Mouse (Mus musculus): ENCODE measurements around the gene Gas7. TPM values are rescaled to one million over a fixed set of nuclear protein-coding genes. Genes with fewer than 3 reads are reported as not detected.

Gas7 gene
- total and polyA plus RNA-seq, 2 experiments from 2014 or later, result 4.8 to 23.2 TPM

DNA sequence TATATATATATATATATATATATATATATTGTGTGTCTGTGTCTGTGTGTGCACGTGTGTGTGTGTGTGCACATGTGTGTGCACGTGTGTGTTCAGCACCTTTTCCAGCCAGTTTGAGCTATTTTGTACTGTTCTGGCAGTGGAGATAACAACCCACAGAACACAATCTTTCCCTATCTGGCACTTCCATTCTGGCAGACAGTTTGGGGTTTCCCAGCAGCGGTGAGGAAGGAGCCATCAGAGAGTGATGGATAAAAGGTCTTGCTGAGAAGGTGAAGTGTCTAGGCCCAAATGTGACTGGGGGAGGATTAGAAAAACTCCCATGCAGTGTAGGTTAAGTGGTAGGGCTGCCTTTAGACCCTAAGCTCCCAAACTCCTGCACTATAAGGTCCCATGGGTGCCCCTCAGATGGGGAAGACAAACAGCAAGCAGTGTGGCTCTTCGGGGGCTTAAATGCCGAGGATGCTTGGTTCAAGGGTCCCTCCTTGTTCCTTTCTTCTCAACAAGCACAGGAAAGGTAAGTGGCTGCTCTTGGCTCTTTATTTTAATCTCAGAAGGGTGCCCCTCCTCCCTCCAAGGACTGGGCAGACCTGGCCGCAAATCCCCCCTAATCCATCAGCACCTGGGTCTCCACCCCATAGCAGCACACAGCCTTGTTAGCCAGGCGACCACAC lies 239.6 kb downstream of the Gas7 start, which contains the start of gene Rcvrn:
Gene Rcvrn (plus strand): TSS at position 624 of the 674 bp plus-strand sequence.
- Histone ChIP-seq H3K9ac (replicated peaks; ENCODE audit: low read depth, low read length) (no peak within 1 kb of the TSS), H3K27ac (ENCODE audit: low read depth) (no peak within 1 kb of the TSS), H3K4me1 (ENCODE audit: control insufficient read depth, insufficient read depth) (no peaks in the 10 kb centered on the region), H3K36me3 (replicated peaks; ENCODE audit: control insufficient read depth, insufficient read depth, low read length) (no peaks in the 10 kb centered on the region), H3K4me3 (ENCODE audit: low read depth, low read length) (no peak within 1 kb of the TSS), H3K4me2 (ENCODE audit: low read depth, low read length) (no peak within 1 kb of the TSS), H3K9me3 (replicated peaks; ENCODE audit: control insufficient read depth, low read length) (no peaks in the 10 kb centered on the region), H3K27me3 (ENCODE audit: control insufficient read depth, insufficient read depth, low read length) (no peaks in the 10 kb centered on the region)
- ATAC-seq (ENCODE audit: insufficient read depth, low read depth), result no peak
- TF ChIP-seq EP300 (IDR thresholded peaks at IDR 0.05; ENCODE audit: low read depth) (no peak), CTCF (IDR thresholded peaks at IDR 0.05; ENCODE audit: low read depth) (no peak)
- WGBS, result 54% methylated on average over 7 of the region's 7 CpGs
- no peak for DNase-seq (ENCODE audit: low spot score)

DNA sequence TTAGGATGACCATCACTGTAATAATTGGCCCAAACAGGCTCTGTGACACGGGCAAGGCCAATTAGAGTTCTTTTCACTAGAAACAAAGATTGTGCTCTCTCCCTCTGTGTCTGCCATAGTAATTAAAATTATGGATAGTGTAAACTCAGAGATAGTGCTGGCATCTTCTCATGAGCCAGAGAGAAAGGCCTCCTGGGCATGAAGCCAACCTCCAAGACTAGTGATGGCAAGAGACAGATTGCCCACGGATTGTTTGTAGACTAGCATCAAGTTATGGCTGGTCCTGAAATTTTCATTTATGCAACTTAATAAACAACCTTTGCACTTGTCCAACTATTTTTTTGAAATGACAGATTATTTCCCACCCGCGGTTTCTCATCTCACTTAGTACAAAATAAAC lies 257.7 kb downstream of the Gas7 start:
- ATAC-seq (ENCODE audit: insufficient read depth, low read depth), result no peak
- Histone ChIP-seq H3K36me3 (replicated peaks; ENCODE audit: control insufficient read depth, insufficient read depth, low read length) (no peaks in the 10 kb centered on the region), H3K27me3 (ENCODE audit: control insufficient read depth, insufficient read depth, low read length) (no peaks in the 10 kb centered on the region), H3K9ac (replicated peaks; ENCODE audit: low read depth, low read length) (no peak overlapping the region), H3K4me1 (ENCODE audit: control insufficient read depth, insufficient read depth) (no peaks in the 10 kb centered on the region), H3K4me2 (ENCODE audit: low read depth, low read length) (no peak overlapping the region), H3K27ac (ENCODE audit: low read depth) (no peak overlapping the region), H3K4me3 (ENCODE audit: low read depth, low read length) (no peak overlapping the region), H3K9me3 (replicated peaks; ENCODE audit: control insufficient read depth, low read length) (no peaks in the 10 kb centered on the region)
- no peak for DNase-seq (ENCODE audit: low spot score)
- 66% methylated on average over 4 of the region's 4 CpGs for WGBS
- TF ChIP-seq EP300 (IDR thresholded peaks at IDR 0.05; ENCODE audit: low read depth) (no peak), CTCF (IDR thresholded peaks at IDR 0.05; ENCODE audit: low read depth) (no peak)

DNA sequence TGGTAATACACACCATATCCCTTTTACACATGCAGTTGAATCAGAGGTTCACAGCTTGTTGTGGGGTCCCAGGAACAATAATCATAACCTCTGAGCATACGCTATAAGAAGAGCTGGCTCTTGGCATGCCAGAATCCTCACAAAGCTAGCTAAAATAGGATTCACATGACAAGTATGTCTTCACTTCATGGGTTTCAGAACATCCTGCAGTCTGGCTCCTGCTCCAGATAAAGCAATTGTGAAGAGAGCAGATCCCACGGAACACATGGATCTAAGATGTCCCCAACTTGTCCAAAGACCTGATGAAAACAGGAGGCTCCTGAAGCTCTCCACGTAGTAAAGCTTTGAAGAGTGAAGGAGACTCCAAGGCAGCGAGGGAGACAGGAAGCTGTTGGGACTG lies 260.1 kb downstream of the Gas7 start:
- Histone ChIP-seq H3K36me3 (replicated peaks; ENCODE audit: control insufficient read depth, insufficient read depth, low read length) (no peaks in the 10 kb centered on the region), H3K9me3 (replicated peaks; ENCODE audit: control insufficient read depth, low read length) (no peaks in the 10 kb centered on the region), H3K4me1 (ENCODE audit: control insufficient read depth, insufficient read depth) (no peaks in the 10 kb centered on the region), H3K27ac (ENCODE audit: low read depth) (no peak overlapping the region), H3K4me2 (ENCODE audit: low read depth, low read length) (no peak overlapping the region), H3K9ac (replicated peaks; ENCODE audit: low read depth, low read length) (no peak overlapping the region), H3K27me3 (ENCODE audit: control insufficient read depth, insufficient read depth, low read length) (no peaks in the 10 kb centered on the region), H3K4me3 (ENCODE audit: low read depth, low read length) (no peak overlapping the region)
- ATAC-seq (ENCODE audit: insufficient read depth, low read depth) (no peak), DNase-seq (ENCODE audit: low spot score) (no peak)
- no peak for TF ChIP-seq CTCF (IDR thresholded peaks at IDR 0.05; ENCODE audit: low read depth)
- no peak for TF ChIP-seq EP300 (IDR thresholded peaks at IDR 0.05; ENCODE audit: low read depth)
- 69% methylated on average over 4 of the region's 4 CpGs for WGBS

DNA sequence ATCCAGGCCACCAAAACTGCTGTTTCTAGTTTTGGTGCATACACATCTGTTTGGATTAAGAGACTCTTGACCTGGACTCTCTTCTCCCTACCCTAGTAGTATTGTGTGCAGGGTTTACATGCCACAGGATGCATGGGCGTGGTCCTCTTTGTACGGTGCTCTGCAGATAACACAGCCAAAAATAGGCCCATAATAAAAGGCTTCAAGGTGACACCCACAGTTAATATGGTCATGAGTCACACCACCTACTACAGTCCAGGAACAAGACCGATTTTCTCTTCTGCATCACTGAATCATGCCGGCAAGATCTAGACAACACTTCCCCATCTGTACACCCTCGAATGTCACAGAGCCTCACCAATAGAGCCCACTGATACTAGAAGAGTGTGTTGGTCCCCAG lies 266.2 kb downstream of the Gas7 start:
- H3K9me3 ChIP-seq (replicated peaks; ENCODE audit: control insufficient read depth, low read length), result no peaks in the 10 kb centered on the region
- ATAC-seq (ENCODE audit: insufficient read depth, low read depth) (peak; percentile 79), DNase-seq (ENCODE audit: low spot score) (peak; percentile 21)
- peak overlapping the region; percentile 39 for H3K27ac ChIP-seq (ENCODE audit: low read depth)
- H3K4me1 ChIP-seq (ENCODE audit: control insufficient read depth, insufficient read depth), result peaks cover 15% of the 10 kb centered on the region
- no peak for TF ChIP-seq EP300 (IDR thresholded peaks at IDR 0.05; ENCODE audit: low read depth)
- no peak for TF ChIP-seq CTCF (IDR thresholded peaks at IDR 0.05; ENCODE audit: low read depth)
- H3K27me3 ChIP-seq (ENCODE audit: control insufficient read depth, insufficient read depth, low read length), result no peaks in the 10 kb centered on the region
- WGBS, result 34% methylated on average over 5 of the region's 5 CpGs
- no peak overlapping the region for H3K4me3 ChIP-seq (ENCODE audit: low read depth, low read length)
- H3K36me3 ChIP-seq (replicated peaks; ENCODE audit: control insufficient read depth, insufficient read depth, low read length), result no peaks in the 10 kb centered on the region
- no peak overlapping the region for H3K9ac ChIP-seq (replicated peaks; ENCODE audit: low read depth, low read length)
- H3K4me2 ChIP-seq (ENCODE audit: low read depth, low read length), result no peak overlapping the region

DNA sequence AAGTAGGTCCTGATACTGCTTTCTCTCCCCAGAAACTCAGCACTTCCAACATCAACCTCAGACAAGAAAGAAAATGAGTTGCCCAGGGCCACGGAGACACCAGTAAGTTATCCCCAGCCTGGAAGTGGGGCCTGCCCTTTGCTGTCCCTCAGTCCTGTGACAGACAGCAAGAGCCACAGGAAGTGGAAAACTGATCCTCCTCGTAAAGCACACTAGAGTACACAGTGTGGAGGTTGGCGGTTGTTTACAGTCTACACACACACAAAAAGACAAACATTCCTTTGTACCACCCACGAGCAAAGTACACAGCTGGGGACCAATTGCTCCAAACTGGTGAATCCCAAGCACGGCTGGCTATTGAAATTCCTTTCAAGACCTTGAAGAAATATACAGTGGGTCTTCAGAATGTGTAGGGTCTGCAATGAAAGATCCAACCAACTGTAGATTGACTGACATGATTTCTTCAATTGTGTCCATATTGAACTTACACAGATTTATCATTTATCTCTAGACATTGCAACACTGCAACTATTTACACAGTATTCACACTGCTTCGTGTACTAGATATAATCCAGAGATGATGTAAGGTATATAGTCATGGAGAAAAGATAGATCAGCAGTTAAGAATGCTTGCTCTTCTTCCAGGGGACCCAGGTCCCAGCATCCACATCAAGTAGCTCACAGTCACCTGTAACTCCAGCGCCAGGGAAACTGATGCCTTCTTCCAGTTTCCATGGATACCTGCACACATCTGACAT lies 267.3 kb downstream of the Gas7 start:
- H3K4me1 ChIP-seq (ENCODE audit: control insufficient read depth, insufficient read depth), result peaks cover 26% of the 10 kb centered on the region
- H3K36me3 ChIP-seq (replicated peaks; ENCODE audit: control insufficient read depth, insufficient read depth, low read length), result no peaks in the 10 kb centered on the region
- no peak overlapping the region for H3K27ac ChIP-seq (ENCODE audit: low read depth)
- no peak overlapping the region for H3K9ac ChIP-seq (replicated peaks; ENCODE audit: low read depth, low read length)
- H3K4me3 ChIP-seq (ENCODE audit: low read depth, low read length), result no peak overlapping the region
- TF ChIP-seq EP300 (IDR thresholded peaks at IDR 0.05; ENCODE audit: low read depth) (no peak), CTCF (IDR thresholded peaks at IDR 0.05; ENCODE audit: low read depth) (no peak)
- H3K27me3 ChIP-seq (ENCODE audit: control insufficient read depth, insufficient read depth, low read length), result no peaks in the 10 kb centered on the region
- no peak for ATAC-seq (ENCODE audit: insufficient read depth, low read depth)
- no peak for DNase-seq (ENCODE audit: low spot score)
- WGBS, result 73% methylated on average over 7 of the region's 7 CpGs
- no peaks in the 10 kb centered on the region for H3K9me3 ChIP-seq (replicated peaks; ENCODE audit: control insufficient read depth, low read length)
- H3K4me2 ChIP-seq (ENCODE audit: low read depth, low read length), result no peak overlapping the region
